Mouse (Mus musculus): ENCODE results near the gene Hs3st4. TPM values are rescaled to one million over a fixed set of nuclear protein-coding genes. Genes with fewer than 3 reads are reported as not detected.

The Hs3st4 gene
- polyA plus RNA-seq, 1 experiment from 2014 or later, result 0.06 TPM

- Histone ChIP-seq H3K4me2 (replicated peaks; ENCODE audit: low read depth, low read length) (no peak overlapping the region), H3K27ac (ENCODE audit: low read length) (no peak overlapping the region), H3K9ac (replicated peaks; ENCODE audit: low read length) (no peak overlapping the region), H3K9me3 (ENCODE audit: low read length) (no peaks in the 10 kb centered on the region), H3K36me3 (ENCODE audit: insufficient read depth, low read length) (no peaks in the 10 kb centered on the region), H3K4me1 (ENCODE audit: insufficient read depth, low read length) (no peaks in the 10 kb centered on the region), H3K4me3 (ENCODE audit: low read length) (no peak overlapping the region), H3K27me3 (ENCODE audit: insufficient read depth, low read length) (no peaks in the 10 kb centered on the region)
- WGBS, result 43% methylated on average over 3 of the region's 3 CpGs
- no peak for ATAC-seq (ENCODE audit: low FRiP score, low TSS enrichment)
These were observed 275.8 kb downstream of the Hs3st4 start for GRCm38 (mm10) chr7:124258419-124258818.

DNA sequence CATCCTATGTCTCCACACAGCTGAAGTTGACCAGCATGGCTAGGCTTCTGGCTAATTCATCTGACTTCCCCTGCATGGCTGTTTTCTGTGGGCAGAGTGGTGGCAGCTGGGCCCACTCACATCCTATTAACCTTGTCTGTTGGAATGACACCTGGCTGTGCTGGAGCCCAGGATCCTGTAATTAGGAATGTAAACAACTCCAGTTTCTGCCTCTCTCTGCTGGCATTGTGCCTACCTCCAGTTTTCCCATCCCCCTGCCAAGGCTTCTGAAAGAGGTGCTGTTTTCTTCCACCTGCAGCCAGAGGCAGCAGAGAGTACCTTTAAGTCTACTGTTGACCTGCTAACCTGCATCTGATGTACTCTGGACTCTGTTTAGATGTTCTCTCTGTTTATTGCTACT lies 288.1 kb downstream of the Hs3st4 start:
- ATAC-seq (ENCODE audit: low FRiP score, low TSS enrichment), result 0 out of 2 replicates have a peak, but pooled peaks have one; percentile 27

GRCm38 (mm10) chr7:124289873-124290272 lies 307.2 kb downstream of the Hs3st4 start:
- Histone ChIP-seq H3K27ac (ENCODE audit: low read length) (no peak overlapping the region), H3K36me3 (ENCODE audit: insufficient read depth, low read length) (no peaks in the 10 kb centered on the region), H3K27me3 (ENCODE audit: insufficient read depth, low read length) (no peaks in the 10 kb centered on the region), H3K9ac (replicated peaks; ENCODE audit: low read length) (no peak overlapping the region), H3K4me2 (replicated peaks; ENCODE audit: low read depth, low read length) (no peak overlapping the region), H3K9me3 (ENCODE audit: low read length) (no peaks in the 10 kb centered on the region), H3K4me1 (ENCODE audit: insufficient read depth, low read length) (no peaks in the 10 kb centered on the region), H3K4me3 (ENCODE audit: low read length) (no peak overlapping the region)
- 74% methylated on average over 6 of the region's 6 CpGs for WGBS
- no peak for ATAC-seq (ENCODE audit: low FRiP score, low TSS enrichment)

More for the DNA sequence above, 288.1 kb downstream of the Hs3st4 start:
- Histone ChIP-seq H3K4me1 (ENCODE audit: insufficient read depth, low read length) (no peaks in the 10 kb centered on the region), H3K36me3 (ENCODE audit: insufficient read depth, low read length) (no peaks in the 10 kb centered on the region), H3K4me3 (ENCODE audit: low read length) (no peak overlapping the region), H3K27ac (ENCODE audit: low read length) (no peak overlapping the region), H3K27me3 (ENCODE audit: insufficient read depth, low read length) (no peaks in the 10 kb centered on the region), H3K9ac (replicated peaks; ENCODE audit: low read length) (no peak overlapping the region), H3K4me2 (replicated peaks; ENCODE audit: low read depth, low read length) (no peak overlapping the region), H3K9me3 (ENCODE audit: low read length) (no peaks in the 10 kb centered on the region)

DNA sequence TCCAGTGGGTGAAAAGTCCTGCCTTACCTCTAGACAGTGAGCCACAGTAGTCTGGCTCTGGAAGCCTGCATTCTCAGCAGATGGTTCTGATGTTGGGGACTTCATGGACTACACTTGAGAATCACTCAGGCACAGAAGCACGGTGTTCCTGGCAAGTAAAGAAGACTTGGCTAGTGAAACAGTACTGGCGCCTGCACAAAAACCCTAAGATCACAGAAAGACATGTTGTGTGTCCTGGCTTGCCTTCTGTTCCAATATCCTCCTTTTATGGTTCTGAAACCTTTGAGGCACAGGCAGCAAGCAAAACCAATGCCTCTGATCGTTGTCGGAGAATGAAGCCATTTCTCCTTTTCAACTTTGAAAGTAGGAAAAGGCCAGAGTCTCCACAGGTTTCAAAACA lies 336.8 kb downstream of the Hs3st4 start:
- Histone ChIP-seq H3K4me1 (ENCODE audit: insufficient read depth, low read length) (no peaks in the 10 kb centered on the region), H3K27ac (ENCODE audit: low read length) (no peak overlapping the region), H3K9me3 (ENCODE audit: low read length) (no peaks in the 10 kb centered on the region), H3K9ac (replicated peaks; ENCODE audit: low read length) (no peak overlapping the region), H3K4me3 (ENCODE audit: low read length) (no peak overlapping the region), H3K36me3 (ENCODE audit: insufficient read depth, low read length) (no peaks in the 10 kb centered on the region), H3K4me2 (replicated peaks; ENCODE audit: low read depth, low read length) (no peak overlapping the region), H3K27me3 (ENCODE audit: insufficient read depth, low read length) (no peaks in the 10 kb centered on the region)
- ATAC-seq (ENCODE audit: low FRiP score, low TSS enrichment), result no peak
- 92% methylated on average over 4 of the region's 4 CpGs for WGBS

GRCm38 (mm10) chr7:124335635-124336034 lies 353.0 kb downstream of the Hs3st4 start:
- 66% methylated on average over 1 of the region's 1 CpGs for WGBS
- Histone ChIP-seq H3K4me3 (ENCODE audit: low read length) (no peak overlapping the region), H3K27ac (ENCODE audit: low read length) (no peak overlapping the region), H3K4me1 (ENCODE audit: insufficient read depth, low read length) (no peaks in the 10 kb centered on the region), H3K27me3 (ENCODE audit: insufficient read depth, low read length) (no peaks in the 10 kb centered on the region), H3K36me3 (ENCODE audit: insufficient read depth, low read length) (no peaks in the 10 kb centered on the region), H3K4me2 (replicated peaks; ENCODE audit: low read depth, low read length) (no peak overlapping the region), H3K9ac (replicated peaks; ENCODE audit: low read length) (no peak overlapping the region), H3K9me3 (ENCODE audit: low read length) (no peaks in the 10 kb centered on the region)
- no peak for ATAC-seq (ENCODE audit: low FRiP score, low TSS enrichment)

GRCm38 (mm10) chr7:124341510-124341909 lies 358.8 kb downstream of the Hs3st4 start:
- Histone ChIP-seq H3K9ac (replicated peaks; ENCODE audit: low read length) (no peak overlapping the region), H3K9me3 (ENCODE audit: low read length) (no peaks in the 10 kb centered on the region), H3K36me3 (ENCODE audit: insufficient read depth, low read length) (no peaks in the 10 kb centered on the region), H3K4me3 (ENCODE audit: low read length) (no peak overlapping the region), H3K27ac (ENCODE audit: low read length) (no peak overlapping the region), H3K4me1 (ENCODE audit: insufficient read depth, low read length) (no peaks in the 10 kb centered on the region), H3K4me2 (replicated peaks; ENCODE audit: low read depth, low read length) (no peak overlapping the region), H3K27me3 (ENCODE audit: insufficient read depth, low read length) (no peaks in the 10 kb centered on the region)
- WGBS, result 71% methylated on average over 3 of the region's 3 CpGs
- no peak for ATAC-seq (ENCODE audit: low FRiP score, low TSS enrichment)

- Histone ChIP-seq H3K36me3 (ENCODE audit: insufficient read depth, low read length) (no peaks in the 10 kb centered on the region), H3K4me3 (ENCODE audit: low read length) (no peak overlapping the region), H3K27ac (ENCODE audit: low read length) (peak overlapping the region; percentile 65), H3K9ac (replicated peaks; ENCODE audit: low read length) (no peak overlapping the region), H3K9me3 (ENCODE audit: low read length) (no peaks in the 10 kb centered on the region), H3K27me3 (ENCODE audit: insufficient read depth, low read length) (no peaks in the 10 kb centered on the region), H3K4me1 (ENCODE audit: insufficient read depth, low read length) (0 out of 2 replicates have a peak, but pooled peaks cover 3% of the 10 kb centered on the region), H3K4me2 (replicated peaks; ENCODE audit: low read depth, low read length) (peak overlapping the region; percentile 41)
- peak; percentile 78; the same call in 1 of the 2 replicates for ATAC-seq (ENCODE audit: low FRiP score, low TSS enrichment)
- WGBS, result 34% methylated on average over 13 of the region's 13 CpGs
These were observed 364.7 kb downstream of the Hs3st4 start for GRCm38 (mm10) chr7:124347218-124348017.

- H3K4me2 ChIP-seq (replicated peaks; ENCODE audit: low read depth, low read length), result no peak overlapping the region
- H3K4me3 ChIP-seq (ENCODE audit: low read length), result no peak overlapping the region
- no peak overlapping the region for H3K27ac ChIP-seq (ENCODE audit: low read length)
- ATAC-seq (ENCODE audit: low FRiP score, low TSS enrichment), result no peak
- no peaks in the 10 kb centered on the region for H3K9me3 ChIP-seq (ENCODE audit: low read length)
- no peak overlapping the region for H3K9ac ChIP-seq (replicated peaks; ENCODE audit: low read length)
- WGBS, result 92% methylated on average over 4 of the region's 4 CpGs
- H3K36me3 ChIP-seq (ENCODE audit: insufficient read depth, low read length), result no peaks in the 10 kb centered on the region
- H3K4me1 ChIP-seq (ENCODE audit: insufficient read depth, low read length), result no peaks in the 10 kb centered on the region
- no peaks in the 10 kb centered on the region for H3K27me3 ChIP-seq (ENCODE audit: insufficient read depth, low read length)
These were observed 371.4 kb downstream of the Hs3st4 start for GRCm38 (mm10) chr7:124354035-124354434.

GRCm38 (mm10) chr7:124358068-124358467 lies 375.4 kb downstream of the Hs3st4 start:
- no peaks in the 10 kb centered on the region for H3K9me3 ChIP-seq (ENCODE audit: low read length)
- no peak overlapping the region for H3K27ac ChIP-seq (ENCODE audit: low read length)
- H3K4me3 ChIP-seq (ENCODE audit: low read length), result no peak overlapping the region
- H3K36me3 ChIP-seq (ENCODE audit: insufficient read depth, low read length), result no peaks in the 10 kb centered on the region
- H3K9ac ChIP-seq (replicated peaks; ENCODE audit: low read length), result no peak overlapping the region
- H3K4me2 ChIP-seq (replicated peaks; ENCODE audit: low read depth, low read length), result no peak overlapping the region
- 41% methylated on average over 3 of the region's 3 CpGs for WGBS
- no peaks in the 10 kb centered on the region for H3K27me3 ChIP-seq (ENCODE audit: insufficient read depth, low read length)
- H3K4me1 ChIP-seq (ENCODE audit: insufficient read depth, low read length), result no peaks in the 10 kb centered on the region
- ATAC-seq (ENCODE audit: low FRiP score, low TSS enrichment), result no peak

GRCm38 (mm10) chr7:124359836-124360235 lies 377.2 kb downstream of the Hs3st4 start:
- WGBS, result 49% methylated on average over 4 of the region's 4 CpGs
- no peak overlapping the region for H3K4me3 ChIP-seq (ENCODE audit: low read length)
- ATAC-seq (ENCODE audit: low FRiP score, low TSS enrichment), result no peak

More at GRCm38 (mm10) chr7:124359836-124360235, 377.2 kb downstream of the Hs3st4 start:
- Histone ChIP-seq H3K9me3 (ENCODE audit: low read length) (no peaks in the 10 kb centered on the region), H3K4me1 (ENCODE audit: insufficient read depth, low read length) (no peaks in the 10 kb centered on the region), H3K4me2 (replicated peaks; ENCODE audit: low read depth, low read length) (no peak overlapping the region), H3K36me3 (ENCODE audit: insufficient read depth, low read length) (no peaks in the 10 kb centered on the region), H3K27ac (ENCODE audit: low read length) (no peak overlapping the region), H3K27me3 (ENCODE audit: insufficient read depth, low read length) (no peaks in the 10 kb centered on the region), H3K9ac (replicated peaks; ENCODE audit: low read length) (no peak overlapping the region)
